Mouse (Mus musculus) skeletal muscle tissue, adult 2 months (tissue): ENCODE measurements around the gene Stam.

ENCODE experiments used
- DNase-seq: peaks from one replicate; pipeline ENCODE4 v3.0.0-alpha.2; 2012; ENCODE audit warnings: low read depth, low spot score

Stam gene

DNA sequence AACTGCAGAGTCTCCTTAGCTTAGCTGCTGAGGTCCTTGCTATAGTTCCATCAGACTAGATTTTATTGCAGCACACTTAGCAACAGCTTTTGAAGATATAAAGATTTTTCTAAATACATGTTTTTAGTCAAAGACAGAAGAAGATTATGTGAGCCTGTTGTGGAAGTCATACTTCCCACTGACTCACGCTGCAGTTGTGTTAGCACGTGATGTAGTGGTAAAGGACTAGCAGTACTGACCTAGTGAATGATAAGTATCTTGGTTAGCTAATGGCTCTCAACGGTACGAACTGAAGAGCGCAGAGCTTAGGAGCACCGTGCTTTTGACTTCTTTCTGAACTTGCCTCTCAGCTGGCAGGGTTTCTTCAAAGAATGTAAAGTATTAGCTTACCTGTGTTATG is 52.5 kb downstream of the Stam start:
- no peak for DNase-seq

DNA sequence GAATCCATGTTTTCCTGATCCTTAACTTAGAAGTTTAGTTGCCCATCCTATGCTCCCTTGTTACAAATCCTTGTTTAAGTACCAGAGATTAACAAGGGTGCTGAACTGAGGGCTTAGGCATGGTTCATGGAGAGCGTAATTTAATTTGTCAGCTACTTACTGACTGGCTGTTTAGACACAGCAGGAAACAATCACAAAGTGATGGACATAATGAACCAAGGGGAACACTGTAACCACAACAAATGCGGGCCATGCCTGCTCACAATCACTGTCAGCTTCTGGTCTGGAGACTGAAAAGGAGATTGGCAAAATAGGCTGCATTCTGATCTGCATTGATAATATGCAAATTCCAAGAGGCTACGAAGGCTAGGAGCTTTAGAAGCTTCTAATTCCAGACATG is 53.7 kb downstream of the Stam start:
- no peak for DNase-seq

DNA sequence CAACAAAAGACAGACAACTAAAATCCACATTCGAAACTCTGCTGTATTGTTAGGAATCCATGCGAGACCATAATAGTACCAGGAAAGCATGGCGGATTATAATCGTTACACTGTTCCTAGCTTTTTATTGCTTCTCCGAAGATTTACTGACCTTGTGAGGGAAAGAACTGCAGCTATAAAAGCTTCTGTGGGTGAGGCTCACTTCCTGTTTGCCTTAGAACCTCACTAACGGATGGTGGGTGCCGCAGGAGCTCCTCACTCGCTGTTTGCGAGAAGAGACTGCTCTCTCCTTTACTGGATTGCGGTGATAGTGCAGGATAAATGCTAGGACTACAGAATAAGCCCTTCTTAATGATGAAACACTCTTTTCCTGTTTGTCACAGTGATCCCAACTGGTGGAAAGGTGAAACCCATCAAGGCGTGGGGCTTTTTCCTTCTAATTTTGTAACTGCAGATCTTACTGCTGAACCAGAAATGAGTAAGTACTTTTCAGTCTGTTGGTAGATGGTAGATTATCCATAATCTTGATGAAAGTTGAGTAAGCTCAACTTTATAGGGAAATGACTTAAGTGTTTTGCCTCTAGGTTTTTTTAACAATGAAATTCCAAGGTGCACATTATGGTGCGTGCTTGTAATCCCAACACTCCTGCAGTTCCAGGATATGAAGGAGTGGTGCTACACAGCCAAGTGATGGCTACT is 56.9 kb downstream of the Stam start:
- no peak for DNase-seq

GRCm38 (mm10) chr2:14132468-14133326 is 58.8 kb downstream of the Stam start:
- no peak for DNase-seq

GRCm38 (mm10) chr2:14136906-14137305 is 63.0 kb downstream of the Stam start:
- DNase-seq, result peak; percentile 38

- DNase-seq, result no peak
Measured at GRCm38 (mm10) chr2:14139590-14139989, 65.7 kb downstream of the Stam start.

DNA sequence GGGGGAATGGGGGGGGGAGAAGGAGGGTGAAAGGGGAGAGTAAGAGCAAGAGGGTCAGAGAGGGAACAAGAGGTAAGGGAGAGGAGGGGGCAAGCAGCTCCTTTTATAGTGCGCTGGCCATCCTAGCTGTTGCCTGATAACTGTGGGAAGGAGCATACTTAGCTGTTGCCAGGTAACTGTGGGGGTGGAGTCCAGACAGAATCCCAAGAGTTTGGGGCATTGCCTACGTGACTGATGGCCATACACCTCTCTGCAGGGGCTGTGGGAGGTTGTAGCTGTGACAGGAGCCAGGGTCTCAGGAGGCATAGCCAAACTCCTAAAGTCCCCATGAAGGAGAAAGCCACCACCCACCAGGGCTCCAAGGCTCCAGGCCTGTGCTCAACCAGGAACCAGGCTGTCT is 66.1 kb downstream of the Stam start:
- no peak for DNase-seq

GRCm38 (mm10) chr2:14145311-14145710 is 71.4 kb downstream of the Stam start:
- DNase-seq, result peak; percentile 69

DNA sequence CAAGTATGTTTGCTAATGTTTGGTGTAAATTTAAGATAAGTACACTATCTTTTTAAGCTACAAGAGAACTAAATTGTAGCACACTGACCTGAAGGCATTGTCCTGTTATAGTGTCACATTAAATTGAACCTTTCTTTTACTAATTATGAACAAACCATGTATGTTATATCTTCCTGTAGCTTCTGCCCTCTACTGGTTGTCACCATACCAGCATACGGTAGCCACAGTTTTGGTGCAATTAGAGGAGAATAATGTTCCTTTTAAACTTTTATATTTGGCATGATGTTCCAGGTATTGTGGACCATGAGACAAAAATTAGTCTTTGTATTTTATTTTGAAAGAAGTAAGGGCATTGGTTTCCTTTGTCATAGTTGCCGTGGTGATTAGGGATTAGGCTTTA is 73.0 kb downstream of the Stam start:
- no peak for DNase-seq

- no peak for DNase-seq
Measured at GRCm38 (mm10) chr2:14150829-14151228, 76.9 kb downstream of the Stam start.

- DNase-seq, result no peak
Measured at GRCm38 (mm10) chr2:14151854-14152253, 78.0 kb downstream of the Stam start.

DNA sequence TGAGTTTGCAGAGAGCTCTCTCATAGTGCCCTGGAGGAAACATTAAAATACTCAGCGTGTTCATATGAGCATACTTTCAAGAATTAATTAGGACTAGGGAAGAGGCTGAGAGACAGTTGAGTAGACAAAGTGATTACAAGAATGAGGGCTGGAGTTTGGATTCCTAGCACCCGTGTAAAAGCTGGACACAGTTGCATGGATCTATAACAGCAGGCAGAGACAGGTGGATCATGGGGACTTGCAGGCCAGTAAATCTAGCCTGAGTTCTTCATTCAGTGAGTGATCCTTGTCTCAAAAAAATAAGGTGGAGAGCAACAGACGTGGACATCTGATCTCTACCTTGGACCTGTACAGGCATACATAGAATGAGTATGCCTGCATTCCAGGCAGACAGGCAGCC is 85.1 kb downstream of the Stam start:
- no peak for DNase-seq

- no peak for DNase-seq
Measured at GRCm38 (mm10) chr2:14159756-14160155, 85.9 kb downstream of the Stam start.

DNA sequence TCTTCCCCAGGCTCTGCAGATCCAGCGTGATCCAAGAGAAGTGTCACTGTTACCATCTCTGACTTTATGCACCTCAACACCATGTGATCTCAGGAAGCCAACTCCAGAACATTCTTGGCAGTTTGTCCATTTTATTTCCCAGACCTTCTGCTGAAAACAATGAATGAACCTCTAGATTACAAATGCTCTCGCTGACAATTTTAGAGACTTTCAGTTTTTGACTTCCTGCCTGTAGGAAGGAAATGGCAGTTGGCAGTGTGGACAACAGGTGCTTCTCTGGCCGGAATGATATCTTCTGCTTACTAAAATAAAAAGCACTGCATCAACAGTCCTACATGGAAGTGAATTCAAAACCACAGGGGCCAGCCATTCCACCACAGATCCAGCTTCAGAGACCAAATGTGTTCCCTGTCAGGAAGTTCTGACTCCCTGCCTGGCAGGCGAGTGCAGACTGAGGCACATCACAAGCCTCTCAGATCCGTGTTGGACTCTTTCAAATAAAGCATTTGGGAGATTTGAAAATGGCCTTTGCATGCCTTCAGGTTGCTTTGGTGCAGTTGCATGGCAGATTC is 90.6 kb downstream of the Stam start:
- DNase-seq, result peak; percentile 81

- DNase-seq, result no peak
Measured at GRCm38 (mm10) chr2:14165066-14165465, 91.2 kb downstream of the Stam start.

GRCm38 (mm10) chr2:14165618-14166344 is 91.9 kb downstream of the Stam start:
- peak; percentile 47 for DNase-seq

- DNase-seq, result no peak
Measured at GRCm38 (mm10) chr2:14167721-14168120, 93.8 kb downstream of the Stam start.

DNA sequence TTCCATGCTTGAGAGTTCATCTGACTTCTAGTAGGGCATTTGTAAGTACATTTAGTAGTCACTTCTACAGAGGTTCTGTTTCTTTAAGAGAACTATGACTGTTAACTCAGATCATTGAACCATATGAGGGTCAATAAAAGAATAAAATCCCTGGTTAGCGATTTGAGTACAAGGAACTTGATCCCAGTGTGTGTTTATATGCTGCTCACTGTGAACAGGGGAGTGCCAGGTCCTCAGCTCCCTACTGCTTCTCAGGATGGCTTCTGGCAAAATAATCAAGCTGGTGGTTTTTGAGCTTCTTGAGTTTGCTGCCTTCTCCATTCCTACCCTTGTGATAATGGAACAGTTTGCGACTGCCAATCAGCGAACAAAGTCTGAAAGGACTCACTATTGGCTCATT is 100.4 kb downstream of the Stam start, which contains the start of gene Tmem236:
Tmem236 (plus strand) TSS at position 190 of the 400 bp plus-strand sequence.
- DNase-seq, result no peak

DNA sequence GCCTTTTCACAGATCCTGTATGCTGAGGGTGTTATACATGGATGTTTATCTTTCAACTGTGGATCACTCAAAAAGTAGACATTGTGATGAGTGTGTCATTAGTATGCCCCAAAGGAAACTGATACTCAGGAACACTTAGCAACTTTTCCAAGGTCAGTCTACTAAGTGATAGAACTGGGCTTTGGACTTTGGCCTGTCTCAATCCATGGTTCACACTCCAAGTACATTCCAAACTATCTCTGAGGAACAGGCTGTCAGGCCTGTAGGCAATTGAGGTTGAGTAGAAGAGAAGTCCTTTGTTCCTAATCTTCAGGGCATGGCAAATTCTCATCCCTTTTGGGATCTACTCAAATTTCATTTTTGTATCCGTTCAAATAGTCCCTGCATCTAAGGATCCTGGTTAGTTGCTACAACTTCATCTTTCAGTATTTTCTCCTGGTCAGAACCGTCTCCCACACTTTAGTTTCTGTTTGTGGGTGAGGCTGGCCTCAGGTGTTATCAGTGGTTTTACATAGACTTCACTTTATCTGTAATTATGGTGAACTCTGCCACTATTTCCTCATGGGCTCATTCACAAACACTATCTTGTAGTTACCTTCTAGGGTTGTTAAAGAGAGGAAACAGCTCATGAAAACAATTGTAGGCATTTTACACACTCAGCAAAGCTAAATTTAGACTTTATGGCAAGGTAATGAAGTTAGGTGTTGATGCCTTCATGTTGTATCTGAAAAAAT is 102.7 kb downstream of the Stam start:
- DNase-seq, result no peak

GRCm38 (mm10) chr2:14184375-14184774 is 110.5 kb downstream of the Stam start:
- DNase-seq, result no peak

- DNase-seq, result no peak
Measured at GRCm38 (mm10) chr2:14190684-14191083, 116.8 kb downstream of the Stam start.
